Mouse (Mus musculus): ENCODE results near the gene Myl12a.

DNA sequence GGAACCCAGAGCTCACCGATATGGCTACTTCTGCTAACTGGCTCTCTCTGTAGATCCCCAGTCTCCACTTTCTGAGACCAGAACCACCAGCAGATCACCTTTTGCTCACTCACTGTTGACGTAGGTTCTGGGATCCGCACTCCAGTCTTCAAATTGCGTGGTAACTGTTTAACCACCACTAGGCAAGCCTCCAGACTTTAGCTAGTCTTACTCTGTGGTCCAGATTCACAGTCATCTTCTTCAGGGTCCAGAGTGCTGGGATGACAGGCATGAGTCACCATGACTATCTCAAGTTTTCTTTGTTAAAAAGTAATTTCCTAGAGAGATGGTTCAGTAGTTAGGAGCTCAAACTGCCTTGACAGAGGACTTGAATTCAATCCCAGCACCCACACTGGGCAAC lies 58.9 kb downstream of the Myl12a start:
- no peak for TF ChIP-seq CTCF (conservative IDR thresholded peaks at IDR 0.05; ENCODE audit: low read length)
- no peak for TF ChIP-seq POU5F1 (IDR thresholded peaks at IDR 0.05; ENCODE audit: borderline replicate concordance, low read length)
- TF ChIP-seq NANOG (IDR thresholded peaks at IDR 0.05; ENCODE audit: borderline replicate concordance, low read length) = no peak

Data from E14TG2a.4 (cell line).